Mouse (Mus musculus): ENCODE measurements at regions not wholly inside any gene's neighbourhood (a gene's known extent, or its start where the extent isn't known, plus 50 kb on each side); places are given as distances from the start of the nearest gene placed in this dataset.

DNA sequence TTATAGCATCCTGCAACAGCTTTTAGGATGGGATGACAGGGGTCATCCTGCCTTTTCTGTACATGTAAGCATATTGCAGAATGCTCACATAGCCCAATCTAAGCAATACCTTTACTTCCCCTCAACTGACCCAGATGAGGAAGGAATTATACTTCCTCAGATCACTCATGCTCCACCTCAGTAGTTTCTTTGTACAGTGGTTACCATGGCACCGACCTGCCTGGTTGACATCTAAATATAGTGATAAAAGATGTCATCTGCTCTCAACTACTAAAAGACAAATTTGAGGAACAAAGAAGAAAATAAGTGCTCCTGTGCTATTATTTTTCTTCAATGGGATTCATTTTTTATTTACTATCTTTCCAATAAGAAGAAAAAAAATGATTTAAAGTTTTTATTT is 994.6 kb upstream of the Gm37988 start:
- no peaks in the 10 kb centered on the region for H3K9me3 ChIP-seq (ENCODE audit: low read length)
- H3K27ac ChIP-seq: no peak overlapping the region
- H3K27me3 ChIP-seq (ENCODE audit: insufficient read depth, low read length): no peaks in the 10 kb centered on the region
- DNase-seq (ENCODE audit: low spot score): no peak
- no peak for ATAC-seq
- no peak overlapping the region for H3K4me2 ChIP-seq (ENCODE audit: low read depth, low read length)
- 72% methylated on average over 1 of the region's 1 CpGs for WGBS
- no peaks in the 10 kb centered on the region for H3K4me1 ChIP-seq (ENCODE audit: insufficient read depth, low read length)
- H3K36me3 ChIP-seq (ENCODE audit: insufficient read depth, low read length): no peaks in the 10 kb centered on the region
- TF ChIP-seq CTCF (IDR thresholded peaks at IDR 0.05; ENCODE audit: low read depth): no peak
- no peak overlapping the region for H3K4me3 ChIP-seq (ENCODE audit: low read length)
- H3K9ac ChIP-seq (replicated peaks; ENCODE audit: low read length): no peak overlapping the region

- H3K4me1 ChIP-seq (ENCODE audit: insufficient read depth, low read length): no peaks in the 10 kb centered on the region
- no peaks in the 10 kb centered on the region for H3K36me3 ChIP-seq (ENCODE audit: insufficient read depth, low read length)
- H3K4me2 ChIP-seq (ENCODE audit: low read depth, low read length): no peak overlapping the region
- H3K9ac ChIP-seq (replicated peaks; ENCODE audit: low read length): no peak overlapping the region
- ATAC-seq: no peak
- TF ChIP-seq CTCF (IDR thresholded peaks at IDR 0.05; ENCODE audit: low read depth): no peak
- no peak overlapping the region for H3K27ac ChIP-seq
- no peaks in the 10 kb centered on the region for H3K9me3 ChIP-seq (ENCODE audit: low read length)
- no peaks in the 10 kb centered on the region for H3K27me3 ChIP-seq (ENCODE audit: insufficient read depth, low read length)
- DNase-seq (ENCODE audit: low spot score): peak; percentile 3
- no peak overlapping the region for H3K4me3 ChIP-seq (ENCODE audit: low read length)
- 19% methylated on average over 3 of the region's 3 CpGs for WGBS
These were observed 965.7 kb upstream of the Gm37988 start for GRCm38 (mm10) chr1:3842021-3842420.

Measured in hindbrain, postnatal 0 days (tissue).